Mouse (Mus musculus) spleen, adult 2 months (tissue): ENCODE data around the gene Irs1.

ENCODE experiments used
- CTCF ChIP-seq: fragments of 200-500 bp; IDR thresholded peaks from 2 replicates; pipeline ENCODE4 v1.5.1; 2011; ENCODE audit warnings: mild to moderate bottlenecking, inconsistent platforms; ENCODE audit not compliant: insufficient read depth, insufficient read length, insufficient replicate concordance; ENCODE audit errors: extremely low read depth
- POLR2A ChIP-seq: fragments of 200-500 bp; IDR thresholded peaks from 2 replicates; pipeline ENCODE4 v1.6.1; 2011; ENCODE audit warnings: low read depth, low read length, inconsistent platforms

DNA sequence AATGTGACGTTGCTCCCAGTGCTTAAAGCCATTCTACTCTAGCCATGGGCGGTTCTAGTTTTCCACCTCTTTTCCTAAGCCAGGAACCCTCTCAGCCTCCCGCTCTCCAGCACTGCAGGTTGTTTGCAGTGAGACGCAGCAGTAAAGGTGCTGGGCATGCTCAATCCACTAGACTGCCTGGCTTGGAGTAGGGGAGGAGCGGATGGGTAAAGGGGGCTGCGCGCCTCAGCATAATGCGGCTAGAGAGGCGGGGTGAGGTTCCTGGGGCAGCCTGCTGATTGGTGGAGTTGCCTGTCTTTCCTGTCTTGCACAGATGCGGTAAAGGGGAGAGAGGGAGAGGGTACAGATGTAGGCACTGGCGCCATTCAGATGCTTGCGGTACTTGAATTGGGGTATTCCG, 1.6 kb upstream of the Irs1 start:
- TF ChIP-seq CTCF (no peak), POLR2A (no peak)
